Mouse (Mus musculus): ENCODE results near the gene Ebf4. TPM values are rescaled to one million over a fixed set of nuclear protein-coding genes. Genes with fewer than 3 reads are reported as not detected.
A peak's percentile ranks its signal among the peaks of the same experiment; 100 is the strongest.

Ebf4 gene
- 1.9 and 2.3 TPM in 2 replicates for polyA plus RNA-seq (2014; fragmentation: Nextera tagmentation; extraction: Ambion mirVana)

GRCm38 (mm10) chr2:130294936-130295277 is at the start of gene Ebf4:
TSS of gene Ebf4 (plus strand) at chr2:130295169.
- Histone ChIP-seq H3K27me3 (ENCODE audit: insufficient read depth, low read length) (peaks cover 24% of the 10 kb centered on the region), H3K4me1 (ENCODE audit: insufficient read depth) (peaks cover 4% of the 10 kb centered on the region; the same call in 1 of the 2 replicates), H3K36me3 (ENCODE audit: insufficient read depth) (peaks cover 4% of the 10 kb centered on the region; the same call in 1 of the 2 replicates), H3K4me3 (ENCODE audit: low read depth, low read length) (peak within 1 kb of the TSS; percentile 71), H3K4me2 (peak within 1 kb of the TSS; percentile 76), H3K9ac (peak within 1 kb of the TSS; percentile 71), H3K9me3 (ENCODE audit: low read depth, low read length) (no peaks in the 10 kb centered on the region), H3K27ac (ENCODE audit: low read depth) (peak within 1 kb of the TSS; percentile 50; the same call in 1 of the 2 replicates)
- TF ChIP-seq CTCF (IDR thresholded peaks at IDR 0.05; ENCODE audit: low read depth), result no peak
- DNase-seq (peak; percentile 81), ATAC-seq (ENCODE audit: insufficient read depth) (peak; percentile 76)
- 1% methylated on average over 30 of the region's 39 CpGs for WGBS

GRCm38 (mm10) chr2:130246912-130247311 is 48.1 kb upstream of the Ebf4 start:
- Histone ChIP-seq H3K27ac (ENCODE audit: low read depth) (no peak overlapping the region), H3K4me3 (ENCODE audit: low read depth, low read length) (no peak overlapping the region), H3K9ac (no peak overlapping the region), H3K36me3 (ENCODE audit: insufficient read depth) (no peaks in the 10 kb centered on the region), H3K4me2 (no peak overlapping the region), H3K27me3 (ENCODE audit: insufficient read depth, low read length) (no peaks in the 10 kb centered on the region), H3K9me3 (ENCODE audit: low read depth, low read length) (no peaks in the 10 kb centered on the region), H3K4me1 (ENCODE audit: insufficient read depth) (no peaks in the 10 kb centered on the region)
- peak; percentile 79 for DNase-seq
- 49% methylated on average over 9 of the region's 9 CpGs for WGBS
- peak; percentile 57 for TF ChIP-seq CTCF (IDR thresholded peaks at IDR 0.05; ENCODE audit: low read depth)
- no peak for ATAC-seq (ENCODE audit: insufficient read depth)

DNA sequence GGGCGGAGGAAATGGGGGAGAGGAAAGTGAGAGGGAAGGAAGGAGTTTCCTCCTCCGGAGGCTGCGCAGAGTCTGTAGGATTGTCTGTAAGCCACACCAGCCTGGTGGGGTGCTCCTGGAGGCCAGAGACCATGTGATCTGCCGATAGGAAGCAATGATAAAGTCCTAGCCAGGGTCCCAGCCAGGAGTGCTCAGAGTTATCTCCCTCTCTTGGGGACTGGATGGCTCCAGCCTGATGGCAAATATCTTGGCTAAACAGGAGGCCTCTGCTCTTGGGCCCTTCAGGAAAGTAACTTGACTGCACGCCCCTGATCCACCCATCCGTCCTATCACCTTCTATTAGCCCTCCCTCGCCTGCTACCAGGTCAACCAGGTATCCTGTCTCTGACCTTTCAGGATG is 46.7 kb upstream of the Ebf4 start:
- no peaks in the 10 kb centered on the region for H3K9me3 ChIP-seq (ENCODE audit: low read depth, low read length)
- no peaks in the 10 kb centered on the region for H3K27me3 ChIP-seq (ENCODE audit: insufficient read depth, low read length)
- H3K4me1 ChIP-seq (ENCODE audit: insufficient read depth), result no peaks in the 10 kb centered on the region
- H3K4me2 ChIP-seq, result no peak overlapping the region
- 61% methylated on average over 7 of the region's 7 CpGs for WGBS
- ATAC-seq (ENCODE audit: insufficient read depth) (no peak), DNase-seq (no peak)
- H3K4me3 ChIP-seq (ENCODE audit: low read depth, low read length), result no peak overlapping the region
- no peak overlapping the region for H3K9ac ChIP-seq
- no peak for TF ChIP-seq CTCF (IDR thresholded peaks at IDR 0.05; ENCODE audit: low read depth)
- H3K27ac ChIP-seq (ENCODE audit: low read depth), result no peak overlapping the region
- no peaks in the 10 kb centered on the region for H3K36me3 ChIP-seq (ENCODE audit: insufficient read depth)

DNA sequence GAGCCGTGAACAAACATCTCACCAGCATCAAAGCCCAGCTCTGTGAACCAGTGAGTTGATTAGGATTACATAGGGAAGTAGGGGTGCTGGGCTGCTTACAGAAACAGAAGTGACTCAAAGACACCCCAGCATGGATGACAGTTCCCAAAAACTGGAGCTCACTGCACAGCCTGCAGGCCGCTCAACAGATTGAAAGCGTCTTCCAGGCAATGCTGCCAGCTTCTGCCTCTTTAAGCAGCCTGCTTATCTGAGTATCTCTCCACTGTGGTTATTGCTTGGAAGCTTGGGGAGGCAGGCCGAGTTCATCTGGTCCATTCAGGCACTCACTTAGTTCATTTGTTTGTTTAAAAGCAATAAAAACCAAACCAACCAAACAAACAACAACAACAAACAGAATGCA is 38.2 kb upstream of the Ebf4 start:
- no peaks in the 10 kb centered on the region for H3K36me3 ChIP-seq (ENCODE audit: insufficient read depth)
- H3K4me1 ChIP-seq (ENCODE audit: insufficient read depth), result no peaks in the 10 kb centered on the region
- no peaks in the 10 kb centered on the region for H3K27me3 ChIP-seq (ENCODE audit: insufficient read depth, low read length)
- no peak overlapping the region for H3K4me2 ChIP-seq
- no peaks in the 10 kb centered on the region for H3K9me3 ChIP-seq (ENCODE audit: low read depth, low read length)
- 64% methylated on average over 4 of the region's 4 CpGs for WGBS
- H3K9ac ChIP-seq, result no peak overlapping the region
- TF ChIP-seq CTCF (IDR thresholded peaks at IDR 0.05; ENCODE audit: low read depth), result no peak
- H3K27ac ChIP-seq (ENCODE audit: low read depth), result no peak overlapping the region
- H3K4me3 ChIP-seq (ENCODE audit: low read depth, low read length), result no peak overlapping the region
- ATAC-seq (ENCODE audit: insufficient read depth), result no peak
- DNase-seq, result no peak

GRCm38 (mm10) chr2:130260822-130261221 is 34.1 kb upstream of the Ebf4 start:
- WGBS, result 78% methylated on average over 4 of the region's 4 CpGs
- Histone ChIP-seq H3K4me1 (ENCODE audit: insufficient read depth) (no peaks in the 10 kb centered on the region), H3K9me3 (ENCODE audit: low read depth, low read length) (no peaks in the 10 kb centered on the region), H3K4me2 (no peak overlapping the region), H3K27me3 (ENCODE audit: insufficient read depth, low read length) (no peaks in the 10 kb centered on the region), H3K36me3 (ENCODE audit: insufficient read depth) (no peaks in the 10 kb centered on the region), H3K27ac (ENCODE audit: low read depth) (no peak overlapping the region), H3K9ac (no peak overlapping the region), H3K4me3 (ENCODE audit: low read depth, low read length) (no peak overlapping the region)
- DNase-seq, result no peak
- no peak for ATAC-seq (ENCODE audit: insufficient read depth)
- TF ChIP-seq CTCF (IDR thresholded peaks at IDR 0.05; ENCODE audit: low read depth), result no peak

DNA sequence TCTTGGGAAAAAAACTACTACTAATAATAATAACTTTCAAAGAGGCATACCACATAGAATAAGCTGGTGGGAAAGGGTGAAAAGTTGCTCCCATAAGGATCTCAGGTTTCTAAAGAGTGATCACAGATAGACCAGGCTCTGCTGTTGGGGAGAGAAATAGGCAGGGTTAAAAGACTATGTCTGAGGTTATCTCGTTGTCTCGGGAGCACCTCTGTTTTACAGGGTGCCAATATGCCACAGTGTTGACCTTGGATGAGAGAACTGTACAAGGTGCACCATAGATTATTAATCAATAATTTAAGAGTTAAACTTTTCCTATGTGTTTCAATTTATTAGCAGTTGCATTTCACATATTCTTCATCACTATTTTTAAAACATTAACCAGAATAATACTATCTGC is 33.1 kb upstream of the Ebf4 start:
- H3K27me3 ChIP-seq (ENCODE audit: insufficient read depth, low read length), result no peaks in the 10 kb centered on the region
- TF ChIP-seq CTCF (IDR thresholded peaks at IDR 0.05; ENCODE audit: low read depth), result no peak
- H3K9me3 ChIP-seq (ENCODE audit: low read depth, low read length), result no peaks in the 10 kb centered on the region
- no peak overlapping the region for H3K27ac ChIP-seq (ENCODE audit: low read depth)
- H3K4me2 ChIP-seq, result no peak overlapping the region
- H3K9ac ChIP-seq, result no peak overlapping the region
- DNase-seq, result no peak
- WGBS, result 77% methylated on average over 2 of the region's 2 CpGs
- H3K4me1 ChIP-seq (ENCODE audit: insufficient read depth), result no peaks in the 10 kb centered on the region
- H3K4me3 ChIP-seq (ENCODE audit: low read depth, low read length), result no peak overlapping the region
- H3K36me3 ChIP-seq (ENCODE audit: insufficient read depth), result no peaks in the 10 kb centered on the region
- ATAC-seq (ENCODE audit: insufficient read depth), result no peak

GRCm38 (mm10) chr2:130262398-130262797 is 32.6 kb upstream of the Ebf4 start:
- DNase-seq, result no peak
- Histone ChIP-seq H3K27ac (ENCODE audit: low read depth) (no peak overlapping the region), H3K9me3 (ENCODE audit: low read depth, low read length) (no peaks in the 10 kb centered on the region), H3K9ac (no peak overlapping the region), H3K4me1 (ENCODE audit: insufficient read depth) (no peaks in the 10 kb centered on the region), H3K4me2 (no peak overlapping the region), H3K4me3 (ENCODE audit: low read depth, low read length) (no peak overlapping the region), H3K36me3 (ENCODE audit: insufficient read depth) (no peaks in the 10 kb centered on the region), H3K27me3 (ENCODE audit: insufficient read depth, low read length) (no peaks in the 10 kb centered on the region)
- TF ChIP-seq CTCF (IDR thresholded peaks at IDR 0.05; ENCODE audit: low read depth), result no peak
- ATAC-seq (ENCODE audit: insufficient read depth), result no peak
- WGBS, result 28% methylated on average over 2 of the region's 2 CpGs

GRCm38 (mm10) chr2:130265520-130265919 is 29.4 kb upstream of the Ebf4 start:
- ATAC-seq (ENCODE audit: insufficient read depth), result no peak
- Histone ChIP-seq H3K27me3 (ENCODE audit: insufficient read depth, low read length) (no peaks in the 10 kb centered on the region), H3K9me3 (ENCODE audit: low read depth, low read length) (no peaks in the 10 kb centered on the region), H3K36me3 (ENCODE audit: insufficient read depth) (no peaks in the 10 kb centered on the region), H3K4me1 (ENCODE audit: insufficient read depth) (no peaks in the 10 kb centered on the region), H3K4me2 (no peak overlapping the region), H3K4me3 (ENCODE audit: low read depth, low read length) (no peak overlapping the region), H3K9ac (no peak overlapping the region), H3K27ac (ENCODE audit: low read depth) (no peak overlapping the region)
- DNase-seq, result no peak
- 80% methylated on average over 1 of the region's 1 CpGs for WGBS
- TF ChIP-seq CTCF (IDR thresholded peaks at IDR 0.05; ENCODE audit: low read depth), result no peak
